Mouse (Mus musculus): Measurements from ENCODE around the gene Plekhg1.

DNA sequence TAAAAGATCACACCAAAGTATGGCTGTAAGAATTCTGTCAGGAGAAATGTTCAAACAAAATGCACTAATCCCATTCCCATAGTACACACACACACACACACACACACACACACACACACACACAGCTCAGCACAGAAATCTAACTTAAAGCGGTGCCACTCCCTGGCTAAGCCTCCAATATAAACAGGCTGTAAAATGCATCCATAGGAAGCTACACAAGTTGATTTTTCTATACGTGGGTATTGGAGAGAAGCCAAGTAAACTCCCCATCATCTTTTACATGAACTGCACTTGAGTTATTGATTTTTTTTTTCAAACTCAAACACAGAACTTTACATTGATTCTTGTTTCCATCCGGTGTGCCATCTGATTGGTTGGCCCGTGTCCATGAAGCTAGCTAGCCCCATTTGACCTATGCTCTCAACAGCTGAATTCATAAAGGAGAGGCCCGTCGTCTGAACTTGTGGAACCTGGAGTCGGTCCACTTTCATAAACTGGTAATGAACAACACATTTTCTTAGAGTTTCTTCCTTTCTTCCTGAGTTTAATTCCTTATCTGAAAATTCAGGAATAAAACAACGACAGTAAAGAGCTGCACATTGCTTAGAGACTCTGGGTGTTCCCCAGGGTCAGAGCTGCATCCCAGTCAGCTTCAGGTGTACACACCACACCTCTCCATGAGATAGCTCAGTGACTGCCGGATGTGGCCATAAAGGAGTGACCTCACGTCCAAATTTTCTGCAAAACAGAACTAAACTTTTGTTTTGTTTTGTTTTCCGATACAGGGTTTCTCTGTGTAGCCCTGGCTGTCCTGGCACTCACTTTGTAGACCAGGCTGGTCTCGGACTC lies 39.7 kb upstream of the Plekhg1 start:
- TF ChIP-seq POLR2A (IDR thresholded peaks at IDR 0.05; ENCODE audit: control insufficient read depth, extremely low read depth, insufficient read depth, low read length, poor library complexity) = no peak
- TF ChIP-seq CTCF (IDR thresholded peaks at IDR 0.05; ENCODE audit: borderline replicate concordance, control insufficient read depth, extremely low read depth, insufficient read depth, low read length, poor library complexity) = no peak

All from thymus, adult 2 months (tissue).